Mouse (Mus musculus): ENCODE measurements around the gene Dpep2nb.
A peak's percentile ranks its signal among the peaks of the same experiment; 100 is the strongest.
"Not testable (repeated sequence)": the region's sequence is repeated elsewhere in the genome, so short reads cannot be mapped to it uniquely, and the experiment has no call there.

DNA sequence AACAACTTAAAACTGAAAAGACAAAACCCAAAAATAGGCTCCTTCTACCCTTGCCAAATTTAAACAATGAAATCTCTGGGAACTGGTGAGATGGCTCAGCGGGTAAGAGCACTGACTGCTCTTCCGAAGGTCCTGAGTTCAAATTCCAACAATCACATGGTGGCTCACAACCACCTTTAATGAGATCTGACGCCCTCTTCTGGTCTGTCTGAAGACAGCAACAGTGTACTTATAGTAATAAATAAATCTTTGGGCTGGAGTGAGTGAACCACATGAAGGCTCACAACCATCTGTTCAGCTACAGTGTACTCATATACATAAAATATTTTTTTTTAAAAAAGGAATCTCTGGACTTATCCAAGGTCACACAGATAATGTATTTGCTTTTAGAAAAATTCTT, 2.1 kb upstream of the Dpep2nb start:
- not testable (repeated sequence) for TF ChIP-seq ZNF384 (IDR thresholded peaks at IDR 0.05; ENCODE audit: low read depth, low read length); USF1 (IDR thresholded peaks at IDR 0.05; ENCODE audit: low read depth, low read length); MAX (IDR thresholded peaks at IDR 0.05; ENCODE audit: low read length); ELF1 (IDR thresholded peaks at IDR 0.05; ENCODE audit: low read depth, low read length); KAT2A (IDR thresholded peaks at IDR 0.05; ENCODE audit: insufficient replicate concordance, low read length); POLR2A (IDR thresholded peaks at IDR 0.05; ENCODE audit: low read depth, low read length); EP300 (IDR thresholded peaks at IDR 0.05; ENCODE audit: low read length); POLR2AphosphoS2 (IDR thresholded peaks at IDR 0.05; ENCODE audit: low read depth, low read length)
- TF ChIP-seq CTCF (conservative IDR thresholded peaks at IDR 0.05 in 1 of 2, IDR thresholded peaks at IDR 0.05 in 1 of 2; ENCODE audit: low read depth in 2 of 2, low read length in 2 of 2), result peak in 1 of 2 experiments; percentile 17; a peak in 1 of 4 replicates
